Mouse (Mus musculus) limb, embryonic 12.5 days (tissue): ENCODE results near the gene Stip1. TPM values are rescaled to one million over a fixed set of nuclear protein-coding genes. Genes with fewer than 3 reads are reported as not detected.
A peak's percentile ranks its signal among the peaks of the same experiment; 100 is the strongest.
"Not testable (repeated sequence)": the region's sequence is repeated elsewhere in the genome, so short reads cannot be mapped to it uniquely, and the experiment has no call there.

Experiments
- ATAC-seq: fragments of 200-750 bp; cut with Nextera tagmentation; 2 replicates; pipeline ENCODE4 v1.8.0; 2017; ENCODE audit warnings: low read depth, moderate TSS enrichment; ENCODE audit not compliant: insufficient number of reproducible peaks, insufficient read depth, low FRiP score, low TSS enrichment
- H3K27ac ChIP-seq: fragments of 300-500 bp; sonication (generic); 2 replicates; pipeline ENCODE4 v1.5.1; 2016; ENCODE audit warnings: mild to moderate bottlenecking, moderate library complexity
- H3K27me3 ChIP-seq: fragments of 300-500 bp; sonication (generic); 2 replicates; pipeline ENCODE4 v1.6.1; 2016; ENCODE audit warnings: mild to moderate bottlenecking, moderate library complexity
- H3K36me3 ChIP-seq: fragments of 300-500 bp; sonication (generic); 2 replicates; pipeline ENCODE4 v1.6.1; 2016; ENCODE audit warnings: mild to moderate bottlenecking, moderate library complexity
- H3K4me1 ChIP-seq: fragments of 300-500 bp; sonication (generic); replicated peaks from 2 replicates; pipeline ENCODE4 v1.6.1; 2016
- H3K4me2 ChIP-seq: fragments of 300-500 bp; sonication (generic); 2 replicates; pipeline ENCODE4 v1.6.1; 2016; ENCODE audit warnings: mild to moderate bottlenecking, moderate library complexity
- H3K4me3 ChIP-seq: fragments of 300-500 bp; sonication (generic); replicated peaks from 2 replicates; pipeline ENCODE4 v1.5.1; 2016; ENCODE audit warnings: mild to moderate bottlenecking
- H3K9ac ChIP-seq: fragments of 300-500 bp; sonication (generic); replicated peaks from 2 replicates; pipeline ENCODE4 v1.6.1; 2016; ENCODE audit warnings: mild to moderate bottlenecking, moderate library complexity
- H3K9me3 ChIP-seq: fragments of 300-500 bp; sonication (generic); 2 replicates; pipeline ENCODE4 v1.6.1; 2016; ENCODE audit warnings: mild to moderate bottlenecking, moderate library complexity
- WGBS: fragments of 180-500 bp; shearing (Covaris S2); methylation state at CpG from one replicate; pipeline ENCODE4 v1.1.7; 2016; 5-methylcytosine and 5-hydroxymethylcytosine counted together
- polyA plus RNA-seq: library from polyadenylated mRNA; unstranded; fragments of >200 nt; fragmentation: Nextera tagmentation; extraction: Ambion mirVana; gene quantifications from 2 replicates; pipeline ENCODE4 v1.2.1, GENCODE M21; 2016

The Stip1 gene
- polyA plus RNA-seq, 1 experiment from 2014 or later: 292 TPM

DNA sequence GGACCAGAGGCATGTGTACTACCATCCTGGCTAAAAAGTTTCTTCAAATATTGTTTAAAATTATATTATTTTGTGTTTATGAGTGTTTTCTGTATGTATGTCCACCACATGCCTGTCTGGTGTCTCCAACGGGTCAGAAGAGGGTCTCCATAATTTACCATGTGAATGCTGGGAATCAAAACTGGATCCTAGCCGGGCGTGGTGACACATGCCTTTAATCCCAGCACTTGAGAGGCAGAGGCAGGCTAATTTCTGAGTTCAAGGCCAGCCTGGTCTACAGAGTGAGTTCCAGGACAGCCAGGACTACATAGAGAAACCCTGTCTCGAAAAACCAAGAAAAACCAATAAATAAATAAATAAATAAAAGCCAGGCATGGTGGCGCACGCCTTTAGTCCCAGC, 48.6 kb downstream of the Stip1 start:
- H3K4me1 ChIP-seq: peaks cover 49% of the 10 kb centered on the region
- 92% methylated on average over 6 of the region's 6 CpGs for WGBS
- not testable (repeated sequence) for H3K4me3 ChIP-seq, ATAC-seq, H3K27me3 ChIP-seq, H3K36me3 ChIP-seq, H3K27ac ChIP-seq, H3K9me3 ChIP-seq, H3K9ac ChIP-seq, H3K4me2 ChIP-seq

DNA sequence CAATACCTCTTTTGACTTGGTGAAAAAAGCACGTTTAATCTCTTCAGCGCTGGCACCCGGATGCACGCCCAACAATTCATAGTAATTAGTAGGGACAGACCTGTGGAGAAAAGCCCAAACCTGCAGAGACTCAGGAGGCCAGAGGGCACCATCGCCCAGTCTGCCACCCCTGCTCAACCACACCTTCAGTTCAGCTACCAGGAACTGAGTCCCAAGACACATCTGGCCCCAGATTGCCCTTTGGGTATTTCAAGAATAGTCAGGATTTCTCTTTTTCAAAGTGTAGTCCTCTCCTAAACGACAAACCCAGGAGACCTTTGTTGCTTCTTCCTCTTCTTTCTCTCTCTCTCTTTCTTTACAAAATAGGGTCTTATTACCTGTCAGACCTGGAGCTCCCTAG, 49.1 kb downstream of the Stip1 start:
- H3K9ac ChIP-seq: no peak overlapping the region
- H3K27ac ChIP-seq: no peak overlapping the region
- H3K4me2 ChIP-seq: no peak overlapping the region
- H3K4me1 ChIP-seq: peaks cover 52% of the 10 kb centered on the region
- ATAC-seq: no peak
- no peaks in the 10 kb centered on the region for H3K27me3 ChIP-seq
- H3K36me3 ChIP-seq: peaks cover 8% of the 10 kb centered on the region; the same call in 1 of the 2 replicates
- no peaks in the 10 kb centered on the region for H3K9me3 ChIP-seq
- 90% methylated on average over 6 of the region's 6 CpGs for WGBS
- H3K4me3 ChIP-seq: no peak overlapping the region

GRCm38 (mm10) chr19:6989251-6989650, 50.5 kb downstream of the Stip1 start:
- Histone ChIP-seq H3K36me3 (peaks cover 19% of the 10 kb centered on the region), H3K27ac (no peak overlapping the region), H3K4me1 (peaks cover 38% of the 10 kb centered on the region), H3K9me3 (no peaks in the 10 kb centered on the region), H3K27me3 (no peaks in the 10 kb centered on the region), H3K9ac (no peak overlapping the region), H3K4me2 (no peak overlapping the region), H3K4me3 (no peak overlapping the region)
- WGBS: 93% methylated on average over 8 of the region's 8 CpGs
- no peak for ATAC-seq

DNA sequence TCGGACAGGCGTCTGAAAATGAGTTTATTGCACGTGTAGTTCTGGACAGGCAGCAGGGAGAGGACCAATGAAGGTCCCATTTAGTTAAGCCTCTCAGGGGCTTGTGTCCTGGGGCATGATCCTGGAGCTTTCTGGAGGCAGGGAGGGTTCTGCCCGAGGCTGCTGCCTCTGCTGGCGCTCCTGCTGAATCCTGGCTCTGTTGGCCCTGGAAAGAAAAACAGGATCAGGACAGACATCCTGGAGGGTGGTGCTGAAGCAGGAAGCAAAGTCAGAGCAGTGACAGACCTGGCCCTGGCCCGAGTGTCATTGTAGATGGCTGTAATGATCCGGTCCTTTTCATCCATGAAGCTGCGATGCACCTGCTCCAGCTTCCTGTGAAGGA, 51.9 kb downstream of the Stip1 start:
- H3K4me1 ChIP-seq: peaks cover 29% of the 10 kb centered on the region
- H3K4me3 ChIP-seq: peak overlapping the region; percentile 95
- no peaks in the 10 kb centered on the region for H3K9me3 ChIP-seq
- peak overlapping the region; percentile 89 for H3K27ac ChIP-seq
- no peaks in the 10 kb centered on the region for H3K27me3 ChIP-seq
- 7% methylated on average over 8 of the region's 8 CpGs for WGBS
- peak overlapping the region; percentile 91 for H3K4me2 ChIP-seq
- H3K9ac ChIP-seq: peak overlapping the region; percentile 96
- ATAC-seq: no peak
- peaks cover 30% of the 10 kb centered on the region for H3K36me3 ChIP-seq

DNA sequence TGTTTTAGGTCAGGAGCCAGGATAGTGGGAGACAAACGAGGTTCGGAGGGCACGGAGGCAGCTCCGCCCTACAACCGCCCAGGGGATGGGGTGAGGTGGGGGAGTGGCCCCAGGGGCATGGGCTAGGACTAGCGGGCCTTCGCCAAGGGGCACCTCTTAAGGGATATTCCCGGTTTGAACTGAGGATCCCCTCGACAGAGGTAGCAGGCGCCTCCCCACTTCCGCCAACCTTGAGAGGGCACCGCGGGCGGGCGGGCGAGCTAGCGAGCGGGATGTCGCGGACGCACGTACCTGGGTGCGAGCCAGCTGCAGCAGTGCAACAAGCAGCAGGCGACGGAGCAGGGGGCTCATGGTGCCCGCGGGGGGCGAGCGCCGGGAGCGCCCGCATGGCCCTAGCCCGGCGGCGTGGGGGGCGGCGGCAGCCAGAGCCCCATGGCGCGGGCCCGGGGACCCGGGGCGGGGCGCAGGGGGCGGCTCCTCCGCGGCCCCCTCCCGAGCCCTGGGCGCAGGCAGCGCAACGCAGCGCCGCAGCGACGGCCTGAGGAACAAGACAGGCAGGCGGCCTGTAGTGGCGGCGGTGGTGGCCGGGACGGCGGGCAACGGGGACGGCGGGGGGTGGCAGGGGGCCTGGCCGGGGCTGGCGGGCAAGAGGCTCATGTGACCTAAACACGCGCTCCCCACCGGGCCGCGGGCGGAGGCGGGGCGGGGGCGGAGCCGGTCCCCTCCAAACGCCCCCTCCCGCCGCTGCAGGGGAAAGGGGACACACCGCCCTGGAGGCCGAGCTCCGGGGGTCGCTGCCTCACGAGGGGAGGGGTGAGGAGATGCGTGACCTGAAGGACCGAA, 52.5 kb downstream of the Stip1 start, which contains the start of gene Vegfb:
Gene Vegfb (minus strand): TSS at position 591 of the 843 bp plus-strand sequence.
- WGBS: under 1% methylated on average over 64 of the region's 85 CpGs
- peak; percentile 27; the same call in 1 of the 2 replicates for ATAC-seq
- Histone ChIP-seq H3K27me3 (no peaks in the 10 kb centered on the region), H3K4me3 (peak within 1 kb of the TSS; percentile 95), H3K4me2 (peak within 1 kb of the TSS; percentile 91), H3K9me3 (no peaks in the 10 kb centered on the region), H3K27ac (peak within 1 kb of the TSS; percentile 89), H3K9ac (peak within 1 kb of the TSS; percentile 96), H3K36me3 (peaks cover 35% of the 10 kb centered on the region), H3K4me1 (peaks cover 27% of the 10 kb centered on the region)

DNA sequence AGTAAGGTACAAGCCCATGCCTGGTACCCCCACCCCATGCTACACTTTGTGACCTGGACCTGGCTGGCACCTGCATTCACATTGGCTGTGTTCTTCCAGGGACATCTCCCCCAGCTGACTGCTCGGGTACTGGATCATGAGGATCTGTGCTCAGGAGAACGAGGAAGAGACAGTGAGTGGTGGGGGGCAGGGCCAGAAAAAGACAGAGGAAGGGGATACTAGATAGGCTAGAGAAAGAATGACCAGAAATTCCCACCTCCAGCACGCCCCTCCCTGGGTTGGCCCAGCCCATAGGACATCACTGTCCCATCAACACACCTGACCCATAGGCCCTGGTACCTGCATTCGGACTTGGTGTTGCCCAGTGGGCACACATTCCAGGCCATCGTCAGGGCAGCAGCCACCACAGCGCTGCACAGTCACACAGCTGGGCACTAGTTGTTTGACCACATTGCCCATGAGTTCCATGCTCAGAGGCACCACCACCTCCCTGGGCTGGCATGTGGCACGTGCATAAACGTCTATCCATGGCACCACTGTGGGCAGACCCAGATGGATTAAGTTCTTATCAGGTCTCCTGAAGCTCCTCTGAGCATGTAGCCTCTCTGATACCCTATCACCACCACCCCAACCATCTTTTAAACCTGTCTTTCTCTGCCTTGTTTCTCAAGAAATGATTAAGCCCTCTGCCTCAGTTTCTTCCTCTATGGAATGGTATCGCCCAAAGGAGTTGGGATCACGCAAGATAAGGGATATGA, 53.6 kb downstream of the Stip1 start:
- Histone ChIP-seq H3K27ac (peak overlapping the region; percentile 89; the same call in 1 of the 2 replicates), H3K4me3 (peak overlapping the region; percentile 95), H3K36me3 (peaks cover 42% of the 10 kb centered on the region), H3K9ac (peak overlapping the region; percentile 96), H3K9me3 (no peaks in the 10 kb centered on the region), H3K4me1 (peaks cover 23% of the 10 kb centered on the region), H3K4me2 (peak overlapping the region; percentile 91), H3K27me3 (no peaks in the 10 kb centered on the region)
- ATAC-seq: no peak
- 79% methylated on average over 10 of the region's 10 CpGs for WGBS

DNA sequence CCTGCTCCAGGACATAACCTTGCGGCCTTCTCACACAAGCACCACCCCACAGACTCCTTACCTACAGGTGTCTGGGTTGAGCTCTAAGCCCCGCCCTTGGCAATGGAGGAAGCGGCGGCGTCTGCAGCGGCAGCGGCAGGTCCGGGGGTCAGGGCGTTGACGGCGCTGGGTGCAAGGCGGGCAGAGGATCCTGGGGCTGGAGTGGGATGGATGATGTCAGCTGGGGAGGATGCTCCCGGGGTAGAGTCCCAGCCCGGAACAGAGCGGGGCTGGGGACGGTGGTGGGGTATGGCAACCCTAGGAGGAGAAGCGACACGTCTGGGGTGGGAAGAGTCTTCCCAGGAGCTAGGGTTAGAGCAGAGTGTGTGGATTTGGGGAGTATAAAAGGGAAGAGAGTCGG, 54.5 kb downstream of the Stip1 start:
- no peak for ATAC-seq
- Histone ChIP-seq H3K27ac (no peak overlapping the region), H3K36me3 (peaks cover 42% of the 10 kb centered on the region), H3K27me3 (no peaks in the 10 kb centered on the region), H3K4me2 (no peak overlapping the region), H3K4me1 (peaks cover 27% of the 10 kb centered on the region), H3K4me3 (no peak overlapping the region), H3K9ac (no peak overlapping the region), H3K9me3 (no peaks in the 10 kb centered on the region)
- 85% methylated on average over 19 of the region's 19 CpGs for WGBS

GRCm38 (mm10) chr19:6983621-6984020, 56.1 kb downstream of the Stip1 start:
- 96% methylated on average over 5 of the region's 5 CpGs for WGBS
- ATAC-seq: no peak
- Histone ChIP-seq H3K4me1 (peaks cover 37% of the 10 kb centered on the region), H3K9me3 (no peaks in the 10 kb centered on the region), H3K9ac (no peak overlapping the region), H3K27me3 (no peaks in the 10 kb centered on the region), H3K36me3 (peaks cover 38% of the 10 kb centered on the region), H3K27ac (no peak overlapping the region), H3K4me3 (no peak overlapping the region), H3K4me2 (no peak overlapping the region)

GRCm38 (mm10) chr19:6981465-6981864, 58.3 kb downstream of the Stip1 start:
- Histone ChIP-seq H3K36me3 (peaks cover 58% of the 10 kb centered on the region), H3K9ac (no peak overlapping the region), H3K9me3 (no peaks in the 10 kb centered on the region), H3K27ac (no peak overlapping the region), H3K27me3 (no peaks in the 10 kb centered on the region), H3K4me3 (peak overlapping the region; percentile 7; the same call in 1 of the 2 replicates), H3K4me1 (peaks cover 44% of the 10 kb centered on the region), H3K4me2 (peak overlapping the region; percentile 80; the same call in 1 of the 2 replicates)
- WGBS: 90% methylated on average over 4 of the region's 4 CpGs
- no peak for ATAC-seq

- H3K36me3 ChIP-seq: peaks cover 56% of the 10 kb centered on the region
Observed at GRCm38 (mm10) chr19:6980381-6981093, 59.2 kb downstream of the Stip1 start, which contains the start of gene Fkbp2. TSS of gene Fkbp2 (minus strand) at chr19:6980501.

More at GRCm38 (mm10) chr19:6980381-6981093, 59.2 kb downstream of the Stip1 start, which contains the start of gene Fkbp2:
- ATAC-seq: peak; percentile 83
- peak within 1 kb of the TSS; percentile 80 for H3K4me2 ChIP-seq
- H3K9ac ChIP-seq: peak within 1 kb of the TSS; percentile 80
- WGBS: 2% methylated on average over 38 of the region's 38 CpGs
- H3K27me3 ChIP-seq: no peaks in the 10 kb centered on the region
- H3K27ac ChIP-seq: peak within 1 kb of the TSS; percentile 92
- H3K4me1 ChIP-seq: peaks cover 45% of the 10 kb centered on the region
- H3K4me3 ChIP-seq: peak within 1 kb of the TSS; percentile 67
- no peaks in the 10 kb centered on the region for H3K9me3 ChIP-seq
